Mouse (Mus musculus): ENCODE data around the gene Gbx2.

DNA sequence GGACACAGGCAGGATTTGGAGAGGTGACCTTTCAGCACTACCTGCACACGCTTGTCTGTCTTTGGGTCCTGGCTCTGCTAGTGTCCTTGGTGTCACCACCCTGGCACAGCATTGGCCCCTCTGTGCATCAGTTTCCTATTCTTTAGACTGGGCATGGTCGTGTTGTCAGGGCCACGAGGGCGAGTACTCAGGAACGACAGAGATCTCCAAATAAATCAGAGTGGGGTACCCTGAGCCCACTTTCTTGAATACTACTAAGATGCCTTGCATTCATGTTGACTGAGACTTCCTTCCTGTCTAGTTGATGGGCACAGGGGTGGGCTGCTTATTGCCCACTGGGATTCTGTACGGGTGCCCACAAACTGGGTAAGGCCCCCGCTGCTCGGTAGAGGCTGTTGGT lies 46.3 kb upstream of the Gbx2 start:
- TF ChIP-seq CTCF (IDR thresholded peaks at IDR 0.05; ENCODE audit: low read depth) (no peak), EP300 (IDR thresholded peaks at IDR 0.05; ENCODE audit: low read depth) (no peak)

Data from liver, embryonic 14.5 days (tissue).